Mouse (Mus musculus) frontal cortex, postnatal 25 days (tissue): ENCODE measurements around the gene Maml2.

Source experiments
- DNase-seq, 2 experiments: peaks; one replicate each; pipeline ENCODE4 v3.0.0; 2022; ENCODE audit warnings: low spot score in 2 of 2

Gene Maml2

GRCm38 (mm10) chr9:13613325-13614268, 315.8 kb downstream of the Maml2 start:
- DNase-seq: no peak

GRCm38 (mm10) chr9:13616383-13617009, 318.7 kb downstream of the Maml2 start:
- DNase-seq: no peak

- no peak for DNase-seq
Observed at GRCm38 (mm10) chr9:13620794-13621193, 323.0 kb downstream of the Maml2 start.

- no peak for DNase-seq
Observed at GRCm38 (mm10) chr9:13621941-13622340, 324.2 kb downstream of the Maml2 start.

GRCm38 (mm10) chr9:13622426-13622825, 324.7 kb downstream of the Maml2 start:
- DNase-seq: no peak

GRCm38 (mm10) chr9:13623892-13624422, 326.2 kb downstream of the Maml2 start:
- no peak for DNase-seq

GRCm38 (mm10) chr9:13624780-13625179, 327.0 kb downstream of the Maml2 start:
- no peak for DNase-seq

GRCm38 (mm10) chr9:13625215-13625614, 327.5 kb downstream of the Maml2 start:
- DNase-seq: no peak

- DNase-seq: no peak
Observed at GRCm38 (mm10) chr9:13626480-13626879, 328.7 kb downstream of the Maml2 start.

GRCm38 (mm10) chr9:13633371-13633770, 335.6 kb downstream of the Maml2 start:
- DNase-seq: no peak

- no peak for DNase-seq
Observed at GRCm38 (mm10) chr9:13639655-13640054, 341.9 kb downstream of the Maml2 start.

GRCm38 (mm10) chr9:13645153-13645552, 347.4 kb downstream of the Maml2 start:
- no peak for DNase-seq

- DNase-seq: no peak
Observed at GRCm38 (mm10) chr9:13651065-13651464, 353.3 kb downstream of the Maml2 start.

- DNase-seq: no peak
Observed at GRCm38 (mm10) chr9:13651828-13652227, 354.1 kb downstream of the Maml2 start.

GRCm38 (mm10) chr9:13652389-13652877, 354.7 kb downstream of the Maml2 start:
- DNase-seq: no peak

- DNase-seq: no peak
Observed at GRCm38 (mm10) chr9:13652917-13653316, 355.2 kb downstream of the Maml2 start.

GRCm38 (mm10) chr9:13661768-13662623, 364.2 kb downstream of the Maml2 start:
- no peak for DNase-seq

- DNase-seq: no peak
Observed at GRCm38 (mm10) chr9:13665487-13665969, 367.8 kb downstream of the Maml2 start.

- no peak for DNase-seq
Observed at GRCm38 (mm10) chr9:13667955-13668354, 370.2 kb downstream of the Maml2 start.

- DNase-seq: no peak
Observed at GRCm38 (mm10) chr9:13668742-13669141, 371.0 kb downstream of the Maml2 start.

GRCm38 (mm10) chr9:13671125-13671769, 373.5 kb downstream of the Maml2 start:
- no peak for DNase-seq
